Mouse (Mus musculus) intestine, embryonic 16.5 days (tissue): ENCODE measurements around the gene Nr2f1. TPM values are rescaled to one million over a fixed set of nuclear protein-coding genes. Genes with fewer than 3 reads are reported as not detected.
"Not testable (repeated sequence)": the region's sequence is repeated elsewhere in the genome, so short reads cannot be mapped to it uniquely, and the experiment has no call there.

Experiments used
- ATAC-seq: fragments of 200-750 bp; cut with Nextera tagmentation; 2 replicates; pipeline ENCODE4 v1.8.0; 2017; ENCODE audit warnings: moderate TSS enrichment, moderate library complexity
- H3K27ac ChIP-seq: fragments of 300-500 bp; sonication (generic); 2 replicates; pipeline ENCODE4 v1.5.1; 2014; ENCODE audit warnings: mild to moderate bottlenecking, low read length
- H3K27me3 ChIP-seq: fragments of 300-500 bp; sonication (generic); replicated peaks from 2 replicates; pipeline ENCODE4 v1.6.1; 2014; ENCODE audit warnings: low read length, control low read depth, mixed read lengths; ENCODE audit not compliant: control insufficient read depth, insufficient read depth
- H3K36me3 ChIP-seq: fragments of 300-500 bp; sonication (generic); 2 replicates; pipeline ENCODE4 v1.6.1; 2014; ENCODE audit warnings: low read length, control low read depth; ENCODE audit not compliant: control insufficient read depth, insufficient read depth
- H3K4me1 ChIP-seq: fragments of 300-500 bp; sonication (generic); 2 replicates; pipeline ENCODE4 v1.6.1; 2014; ENCODE audit warnings: low read length, control low read depth, mixed read lengths; ENCODE audit not compliant: control insufficient read depth, insufficient read depth
- H3K4me2 ChIP-seq: fragments of 300-500 bp; sonication (generic); 2 replicates; pipeline ENCODE4 v1.6.1; 2014; ENCODE audit warnings: low read depth, low read length, control low read depth
- H3K4me3 ChIP-seq: fragments of 300-500 bp; sonication (generic); 2 replicates; pipeline ENCODE4 v1.5.1; 2014; ENCODE audit warnings: mild to moderate bottlenecking, low read length
- H3K9ac ChIP-seq: fragments of 300-500 bp; sonication (generic); 2 replicates; pipeline ENCODE4 v1.6.1; 2014; ENCODE audit warnings: low read depth, low read length
- H3K9me3 ChIP-seq: fragments of 300-500 bp; sonication (generic); 2 replicates; pipeline ENCODE4 v1.6.1; 2016; ENCODE audit warnings: low read length, control low read depth; ENCODE audit not compliant: control insufficient read depth
- WGBS: fragments of 180-500 bp; shearing (Covaris S2); extraction: QIAGEN DNeasy Blood & Tissue Kit; methylation state at CpG from one replicate; pipeline ENCODE4 v1.1.7; 2014; 5-methylcytosine and 5-hydroxymethylcytosine counted together
- polyA plus RNA-seq: library from polyadenylated mRNA; unstranded; fragments of >200 nt; fragmentation: Nextera tagmentation; extraction: Ambion mirVana; gene quantifications from 2 replicates; pipeline ENCODE4 v1.2.1, GENCODE M21; 2015

The Nr2f1 gene
- 0.87 and 1.2 TPM in 2 replicates for polyA plus RNA-seq

DNA sequence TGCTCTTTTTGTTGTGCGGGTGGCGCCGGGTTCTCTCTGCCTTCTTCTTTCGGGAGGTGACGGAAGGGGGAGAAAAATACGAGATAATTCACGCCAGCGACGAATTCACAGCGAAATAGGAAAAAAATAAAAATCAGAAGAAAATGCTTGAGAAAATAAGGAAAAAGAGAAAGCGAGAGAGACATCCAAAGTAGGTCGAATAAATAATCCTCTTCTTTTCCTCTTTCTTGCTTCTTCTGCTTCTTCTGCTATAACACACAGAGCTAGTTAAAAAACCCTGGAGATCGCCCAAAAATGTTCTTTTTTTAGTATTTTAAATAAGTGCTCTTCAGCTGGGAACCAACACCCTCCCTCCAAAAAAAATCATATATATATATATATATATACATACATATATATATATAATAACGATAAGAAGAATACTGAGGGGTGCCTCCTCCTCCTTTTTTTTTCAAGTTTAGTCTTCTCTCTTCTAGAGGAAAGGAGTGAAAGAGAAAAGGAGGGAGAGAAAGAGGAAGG lies at the start of gene Nr2f1:
Gene Nr2f1 (minus strand): TSS at position 116 of the 519 bp plus-strand sequence.
- 1% methylated on average over 14 of the region's 14 CpGs for WGBS
- Histone ChIP-seq H3K36me3 (no peaks in the 10 kb centered on the region), H3K4me3 (peak within 1 kb of the TSS; percentile 69), H3K27me3 (peaks cover 31% of the 10 kb centered on the region), H3K4me2 (peak within 1 kb of the TSS; percentile 91), H3K9me3 (no peaks in the 10 kb centered on the region), H3K27ac (peak within 1 kb of the TSS; percentile 77), H3K9ac (peak within 1 kb of the TSS; percentile 77), H3K4me1 (peaks cover 9% of the 10 kb centered on the region)
- no peak for ATAC-seq

DNA sequence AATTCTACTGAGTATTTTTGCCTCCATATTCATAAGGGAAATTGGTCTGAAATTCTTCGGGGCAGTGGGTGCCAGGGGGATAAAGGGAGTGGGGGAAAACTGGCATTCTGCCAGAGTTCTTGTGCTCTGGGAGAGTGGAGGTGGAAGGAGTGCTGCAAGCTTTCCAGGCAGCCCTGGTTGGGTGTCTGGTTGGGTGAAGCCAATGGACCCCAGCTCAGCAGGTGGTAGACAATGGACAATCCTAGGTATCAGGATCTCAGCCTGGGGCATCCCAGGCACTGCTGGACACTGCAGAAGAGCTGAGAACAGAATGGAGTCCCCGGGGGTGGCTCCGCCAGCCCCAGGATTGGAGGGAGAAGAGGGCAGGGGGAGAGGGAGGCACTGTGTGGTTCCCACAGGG lies 22.1 kb upstream of the Nr2f1 start:
- H3K27ac ChIP-seq, result no peak overlapping the region
- no peak overlapping the region for H3K9ac ChIP-seq
- no peaks in the 10 kb centered on the region for H3K9me3 ChIP-seq
- no peaks in the 10 kb centered on the region for H3K27me3 ChIP-seq
- no peaks in the 10 kb centered on the region for H3K36me3 ChIP-seq
- ATAC-seq, result no peak
- no peak overlapping the region for H3K4me2 ChIP-seq
- no peak overlapping the region for H3K4me3 ChIP-seq
- 84% methylated on average over 3 of the region's 3 CpGs for WGBS
- H3K4me1 ChIP-seq, result no peaks in the 10 kb centered on the region

DNA sequence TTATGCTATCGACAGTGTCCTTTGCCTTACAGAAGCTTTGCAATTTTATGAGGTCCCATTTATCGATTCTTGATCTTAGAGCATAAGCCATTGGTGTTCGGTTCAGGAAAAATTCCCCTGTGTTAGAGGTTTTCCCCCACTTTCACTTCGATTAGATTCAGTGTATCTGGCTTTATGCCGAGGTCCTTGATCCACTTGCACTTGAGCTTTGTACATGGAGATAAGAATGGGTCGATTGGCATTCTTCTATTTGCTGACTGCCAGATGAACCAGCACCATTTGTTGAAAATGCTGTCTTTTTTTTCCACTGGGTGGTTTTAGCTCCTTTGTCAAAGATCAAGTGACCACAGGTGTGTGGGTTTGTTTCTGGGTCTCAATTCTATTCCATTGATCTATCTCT lies 20.7 kb upstream of the Nr2f1 start:
- H3K27me3 ChIP-seq, H3K36me3 ChIP-seq, H3K4me2 ChIP-seq, H3K9me3 ChIP-seq, H3K9ac ChIP-seq, ATAC-seq, H3K4me1 ChIP-seq, H3K4me3 ChIP-seq, H3K27ac ChIP-seq: not testable (repeated sequence)
- WGBS, result 86% methylated on average over 6 of the region's 6 CpGs

DNA sequence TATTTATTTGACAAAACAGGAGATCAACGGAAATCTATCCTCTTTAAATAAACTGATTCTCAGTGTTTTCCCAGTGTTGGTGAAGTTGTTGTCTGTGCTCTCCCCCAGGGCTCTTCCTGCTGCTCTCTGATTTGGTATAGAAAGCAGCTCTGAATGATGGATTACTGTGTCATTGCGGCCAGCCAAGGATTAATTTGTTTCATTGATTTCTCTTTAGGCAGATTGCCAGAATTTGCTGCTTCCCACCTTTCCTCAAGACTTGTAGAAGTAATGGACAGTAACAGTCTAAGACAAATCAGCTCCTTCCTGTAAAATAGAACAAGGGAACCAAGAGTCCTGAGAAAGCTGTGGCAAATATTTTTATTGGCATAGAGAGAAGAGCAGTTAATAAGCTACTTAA lies 15.7 kb upstream of the Nr2f1 start:
- WGBS, result 41% methylated on average over 2 of the region's 2 CpGs
- no peak for ATAC-seq
- no peaks in the 10 kb centered on the region for H3K36me3 ChIP-seq
- H3K4me3 ChIP-seq, result no peak overlapping the region
- peaks cover 21% of the 10 kb centered on the region for H3K27me3 ChIP-seq
- no peak overlapping the region for H3K9ac ChIP-seq
- H3K9me3 ChIP-seq, result no peaks in the 10 kb centered on the region
- H3K27ac ChIP-seq, result no peak overlapping the region
- no peak overlapping the region for H3K4me2 ChIP-seq
- 0 out of 2 replicates have a peak, but pooled peaks cover 3% of the 10 kb centered on the region for H3K4me1 ChIP-seq

DNA sequence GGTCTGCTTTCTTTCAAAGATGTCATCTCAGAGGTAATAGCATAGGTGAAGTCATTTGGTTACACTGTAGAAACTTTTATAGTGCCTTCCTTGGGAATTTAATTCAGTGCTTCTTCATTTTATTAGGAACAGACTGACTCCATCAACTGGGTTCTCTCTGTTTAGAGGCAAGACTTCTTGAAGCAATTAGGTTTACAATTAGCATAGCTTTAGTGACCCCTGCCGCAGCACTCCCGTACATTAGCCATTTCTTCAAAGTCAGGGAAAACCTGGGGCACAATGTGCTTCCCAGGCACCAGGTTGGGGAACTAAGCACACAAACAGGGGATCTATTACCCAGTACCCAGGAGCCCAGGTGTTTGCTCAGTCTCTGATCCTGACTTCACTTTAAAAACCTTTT lies 13.6 kb upstream of the Nr2f1 start:
- H3K27me3 ChIP-seq, result peaks cover 39% of the 10 kb centered on the region
- 48% methylated on average over 2 of the region's 2 CpGs for WGBS
- no peak overlapping the region for H3K4me3 ChIP-seq
- H3K36me3 ChIP-seq, result no peaks in the 10 kb centered on the region
- no peaks in the 10 kb centered on the region for H3K9me3 ChIP-seq
- no peak overlapping the region for H3K4me2 ChIP-seq
- ATAC-seq, result no peak
- no peak overlapping the region for H3K27ac ChIP-seq
- H3K4me1 ChIP-seq, result peaks cover 6% of the 10 kb centered on the region; the same call in 1 of the 2 replicates
- H3K9ac ChIP-seq, result no peak overlapping the region

DNA sequence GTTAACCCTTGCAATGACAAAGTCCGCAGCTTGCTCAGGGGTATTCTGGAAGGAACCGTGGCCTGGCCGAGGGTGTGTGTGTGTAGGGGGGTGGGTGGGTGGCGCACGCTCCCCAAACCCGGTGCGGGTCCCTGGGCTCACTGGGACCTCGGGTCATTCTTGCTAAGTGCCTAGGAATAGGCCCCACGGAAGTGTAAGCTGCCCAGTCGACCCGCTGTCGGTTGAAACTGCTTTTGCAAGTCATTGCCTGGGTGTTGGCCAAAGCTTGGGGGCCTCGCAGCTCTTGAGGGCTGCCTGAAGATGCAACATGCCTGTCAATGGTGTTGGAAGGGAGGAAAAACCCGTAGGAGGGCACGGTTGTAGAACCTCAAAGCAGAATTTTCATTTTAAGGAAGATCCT lies 12.6 kb upstream of the Nr2f1 start:
- H3K9ac ChIP-seq, result no peak overlapping the region
- peaks cover 6% of the 10 kb centered on the region; the same call in 1 of the 2 replicates for H3K4me1 ChIP-seq
- no peak overlapping the region for H3K4me3 ChIP-seq
- H3K4me2 ChIP-seq, result no peak overlapping the region
- H3K27ac ChIP-seq, result no peak overlapping the region
- no peaks in the 10 kb centered on the region for H3K36me3 ChIP-seq
- ATAC-seq, result no peak
- no peaks in the 10 kb centered on the region for H3K9me3 ChIP-seq
- 46% methylated on average over 15 of the region's 15 CpGs for WGBS
- peaks cover 45% of the 10 kb centered on the region for H3K27me3 ChIP-seq

DNA sequence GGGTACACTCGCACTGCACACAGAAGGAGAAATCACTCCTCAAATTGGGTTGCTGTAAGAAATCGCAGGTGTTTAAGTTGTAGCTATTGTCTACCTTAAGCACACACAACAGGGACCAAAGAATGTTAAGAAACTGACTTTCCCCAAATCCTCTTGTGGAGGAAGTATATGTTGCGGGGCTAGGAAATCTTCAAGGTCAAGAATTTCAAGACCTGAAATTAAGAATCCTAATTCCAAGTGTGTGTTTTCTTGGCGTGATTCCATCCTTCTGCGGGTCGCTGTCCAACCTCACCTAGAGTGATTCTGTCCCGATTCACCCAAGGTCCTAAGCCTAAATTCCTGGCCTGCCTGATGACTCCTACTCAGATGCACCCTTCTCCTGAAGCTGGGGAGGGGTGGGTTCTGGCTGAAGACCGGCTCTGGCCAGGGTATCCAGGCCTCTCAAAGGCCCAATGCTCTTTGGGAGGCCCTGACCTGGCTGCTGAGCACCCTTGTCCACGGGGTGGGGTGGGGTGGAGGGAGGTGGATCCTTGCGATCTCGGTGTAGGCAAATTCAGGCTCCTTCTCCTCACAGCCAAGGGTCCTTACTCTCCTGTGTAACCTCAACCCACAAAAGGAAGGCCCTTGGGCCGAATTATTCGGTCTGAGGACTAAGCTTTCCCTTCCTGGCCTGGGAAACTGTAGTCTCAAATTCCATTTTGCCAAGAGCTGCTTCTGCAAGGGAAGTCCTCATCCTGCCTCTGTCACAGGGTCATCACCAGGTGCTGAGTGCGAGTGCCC lies 11.9 kb upstream of the Nr2f1 start:
- Histone ChIP-seq H3K9me3 (no peaks in the 10 kb centered on the region), H3K4me3 (no peak overlapping the region), H3K36me3 (no peaks in the 10 kb centered on the region), H3K4me2 (no peak overlapping the region), H3K27ac (no peak overlapping the region), H3K4me1 (peaks cover 6% of the 10 kb centered on the region; the same call in 1 of the 2 replicates), H3K27me3 (peaks cover 46% of the 10 kb centered on the region), H3K9ac (no peak overlapping the region)
- ATAC-seq, result no peak
- 33% methylated on average over 14 of the region's 14 CpGs for whole genome bisulfite sequencing

DNA sequence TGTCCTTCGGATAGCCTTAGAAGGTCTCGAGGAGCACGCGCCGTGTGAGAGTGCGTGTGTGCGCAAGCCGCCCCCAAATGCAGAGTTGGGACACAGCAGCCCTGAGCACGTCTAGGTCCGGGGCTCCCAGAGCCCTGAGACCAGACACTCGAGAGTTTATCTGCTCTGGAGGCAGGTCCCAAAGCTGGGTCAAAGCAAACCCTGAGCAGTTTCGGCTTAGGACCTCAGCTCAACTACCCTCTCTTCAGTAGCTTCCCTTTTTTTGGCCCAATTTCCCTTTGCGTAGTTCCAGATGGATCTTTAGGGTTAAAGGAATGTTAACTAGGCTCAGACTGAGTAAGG lies 11.2 kb upstream of the Nr2f1 start:
- 0 out of 2 replicates have a peak overlapping the region, but pooled peaks have one; percentile 29 for H3K9ac ChIP-seq
- peaks cover 6% of the 10 kb centered on the region; the same call in 1 of the 2 replicates for H3K4me1 ChIP-seq
- H3K4me3 ChIP-seq, result peak overlapping the region; percentile 32
- no peak overlapping the region for H3K27ac ChIP-seq
- peaks cover 48% of the 10 kb centered on the region for H3K27me3 ChIP-seq
- 20% methylated on average over 13 of the region's 13 CpGs for WGBS
- peak overlapping the region; percentile 62 for H3K4me2 ChIP-seq
- H3K9me3 ChIP-seq, result no peaks in the 10 kb centered on the region
- no peaks in the 10 kb centered on the region for H3K36me3 ChIP-seq
- ATAC-seq, result no peak

DNA sequence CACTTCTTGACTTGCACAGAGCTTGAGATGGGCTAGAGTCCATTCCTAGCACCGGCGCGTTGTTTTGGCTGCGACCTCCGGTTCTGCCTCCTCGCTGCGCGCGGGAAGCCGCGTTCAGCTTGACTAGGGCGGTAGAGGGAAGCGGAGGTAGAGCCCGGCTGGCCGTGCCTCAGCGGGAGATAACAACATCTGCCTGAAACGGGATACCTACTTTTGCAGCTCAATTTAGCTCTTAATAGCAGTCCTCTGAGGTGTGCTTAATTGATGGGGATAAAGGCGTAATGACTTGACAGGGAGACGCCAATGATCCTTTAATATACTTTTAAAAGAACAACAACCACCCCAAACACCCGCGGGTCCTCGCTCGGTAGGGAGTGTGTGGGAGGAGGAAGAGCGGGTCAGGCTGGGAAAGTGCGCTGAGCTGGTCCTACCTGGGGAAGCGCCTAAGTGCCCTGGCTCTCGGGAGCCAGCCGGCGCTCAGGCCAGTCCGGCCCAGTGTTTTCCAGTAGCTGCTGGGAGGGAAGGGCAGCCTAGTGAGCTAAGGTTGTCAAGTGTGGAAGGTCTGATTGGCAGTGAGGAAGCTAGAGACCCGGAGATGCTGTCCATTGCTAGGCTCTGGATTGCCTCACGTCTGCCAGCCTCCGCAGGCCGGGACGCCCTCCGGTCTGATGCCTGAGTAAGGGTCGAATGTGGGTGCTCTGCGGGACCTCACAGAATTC lies 10.6 kb upstream of the Nr2f1 start:
- Histone ChIP-seq H3K27me3 (peaks cover 51% of the 10 kb centered on the region), H3K27ac (no peak overlapping the region)

More for the DNA sequence above, 10.6 kb upstream of the Nr2f1 start:
- H3K9me3 ChIP-seq, result no peaks in the 10 kb centered on the region
- WGBS, result 1% methylated on average over 38 of the region's 38 CpGs
- no peaks in the 10 kb centered on the region for H3K36me3 ChIP-seq
- peak; percentile 52; the same call in 1 of the 2 replicates for ATAC-seq
- peak overlapping the region; percentile 29; the same call in 1 of the 2 replicates for H3K9ac ChIP-seq
- H3K4me3 ChIP-seq, result peak overlapping the region; percentile 32
- H3K4me2 ChIP-seq, result peak overlapping the region; percentile 62
- H3K4me1 ChIP-seq, result peaks cover 6% of the 10 kb centered on the region; the same call in 1 of the 2 replicates
